Mouse (Mus musculus) left cerebral cortex, postnatal 36 days (tissue): ENCODE measurements at regions not wholly inside any gene's neighbourhood (a gene's known extent, or its start where the extent isn't known, plus 50 kb on each side); places are given as distances from the start of the nearest gene placed in this dataset.

Source experiments
- DNase-seq, 2 experiments: peaks; one replicate each; pipeline ENCODE4 v3.0.0; 2021 to 2022; ENCODE audit warnings: low spot score in 2 of 2, mixed read lengths in 1 of 2
- intact Hi-C: fragments of 180-260 bp; cut with DNase I; formaldehyde crosslinking; loops from one replicate; pipeline ENCODE4 v1.15.1; 2025

DNA sequence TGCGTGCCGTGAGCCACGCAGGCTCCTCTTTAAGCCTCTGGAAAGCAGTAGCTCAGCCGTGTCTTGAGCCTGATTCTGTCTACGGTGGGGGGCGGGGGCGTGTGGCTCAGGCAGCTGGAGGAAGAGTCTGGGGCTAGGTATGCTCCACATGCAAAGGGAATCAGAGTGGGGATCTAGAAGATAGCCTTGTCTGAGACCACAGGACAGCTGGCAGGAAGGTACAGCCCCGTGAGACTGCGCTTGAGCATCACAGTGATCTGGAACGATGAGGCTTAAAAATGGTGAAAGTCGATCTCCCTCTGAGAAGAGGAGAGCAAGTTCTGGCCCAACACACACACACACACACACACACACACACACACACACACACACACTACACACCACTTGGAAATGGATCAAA lies 488.7 kb downstream of the Fam19a5 start:
- intact Hi-C loops = no loop called here
- DNase-seq = no peak

DNA sequence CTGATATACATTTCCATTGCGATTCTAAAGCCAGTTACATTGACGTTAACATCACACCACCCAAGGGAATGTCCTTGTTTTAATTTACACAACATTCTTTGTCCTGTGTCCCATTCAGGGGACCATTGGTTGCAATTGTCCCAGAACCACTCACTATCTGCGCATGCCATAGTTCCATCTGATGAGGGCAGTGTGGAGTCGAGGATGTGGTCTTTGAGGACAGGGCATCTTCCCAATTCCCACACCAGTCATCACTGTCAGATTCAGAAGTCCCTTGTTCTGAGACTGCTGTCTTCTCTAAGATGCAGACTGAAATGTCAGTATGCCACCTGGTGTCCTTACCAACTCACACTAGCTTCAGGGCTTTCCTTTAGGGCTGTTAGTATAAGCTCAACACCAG lies 489.6 kb downstream of the Fam19a5 start:
- intact Hi-C loops = no loop called here
- no peak for DNase-seq

DNA sequence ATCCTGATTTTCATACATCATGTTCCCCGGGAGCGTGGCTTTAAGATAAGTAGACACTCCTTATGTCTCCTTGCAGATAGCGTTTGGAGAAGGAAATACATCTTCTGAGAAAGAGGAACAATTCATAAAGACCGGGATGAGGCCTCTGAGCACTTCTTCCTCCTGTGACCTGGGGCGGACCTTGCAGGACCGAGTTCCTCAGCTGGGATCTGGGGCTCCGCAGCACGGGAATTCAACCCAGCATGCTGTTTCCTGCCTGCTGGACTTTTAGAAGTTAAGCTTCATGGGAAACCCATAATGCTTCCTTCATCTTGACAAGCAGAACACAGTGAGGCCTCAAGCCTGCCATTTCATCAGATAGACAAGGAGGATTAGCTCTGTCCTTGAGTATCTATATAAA lies 491.4 kb downstream of the Fam19a5 start:
- intact Hi-C loops = no loop called here

DNA sequence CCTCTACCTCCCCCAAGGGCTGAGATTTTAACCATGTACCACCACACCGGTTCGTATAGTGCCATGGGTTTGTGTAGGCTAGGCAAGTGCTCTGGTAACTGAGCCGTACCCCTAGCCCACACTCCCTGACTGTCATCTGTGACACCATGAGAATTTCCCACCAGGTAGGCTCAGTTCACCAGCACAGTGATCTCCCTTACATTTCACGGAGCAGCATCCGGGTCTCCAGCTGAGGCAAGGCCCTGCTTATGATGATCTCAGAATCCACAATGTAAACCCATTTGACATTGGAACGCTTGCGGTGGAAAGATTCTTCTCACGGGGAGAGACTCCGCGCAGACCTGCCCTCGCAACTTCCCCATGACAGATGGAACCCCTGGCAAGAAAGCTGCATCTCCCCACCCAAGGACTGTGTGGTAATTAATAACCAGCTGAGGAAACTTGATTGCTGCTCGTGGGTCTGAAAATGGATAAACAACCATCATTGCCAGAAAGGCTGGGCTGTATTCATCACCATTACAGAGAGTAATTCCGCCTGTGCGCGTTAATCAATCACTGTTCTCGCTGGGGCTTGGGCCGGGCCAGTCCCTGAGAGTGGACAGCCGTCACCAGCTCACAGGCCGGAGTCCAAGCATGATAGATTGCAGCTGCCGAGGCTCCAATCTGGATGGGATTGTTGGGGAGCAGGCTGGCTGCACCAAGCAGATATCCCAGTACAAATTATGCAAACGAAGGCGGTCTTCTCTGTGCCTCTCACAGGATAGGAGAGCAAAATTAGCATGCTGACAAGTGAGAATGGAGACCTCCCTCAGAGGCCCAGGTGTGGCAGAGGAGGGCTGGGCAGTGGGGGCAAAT lies 492.3 kb downstream of the Fam19a5 start:
- intact Hi-C loops = no loop called here
- peak in 1 of 2 experiments; percentile 5 for DNase-seq

More for the DNA sequence above, 491.4 kb downstream of the Fam19a5 start:
- DNase-seq = no peak

DNA sequence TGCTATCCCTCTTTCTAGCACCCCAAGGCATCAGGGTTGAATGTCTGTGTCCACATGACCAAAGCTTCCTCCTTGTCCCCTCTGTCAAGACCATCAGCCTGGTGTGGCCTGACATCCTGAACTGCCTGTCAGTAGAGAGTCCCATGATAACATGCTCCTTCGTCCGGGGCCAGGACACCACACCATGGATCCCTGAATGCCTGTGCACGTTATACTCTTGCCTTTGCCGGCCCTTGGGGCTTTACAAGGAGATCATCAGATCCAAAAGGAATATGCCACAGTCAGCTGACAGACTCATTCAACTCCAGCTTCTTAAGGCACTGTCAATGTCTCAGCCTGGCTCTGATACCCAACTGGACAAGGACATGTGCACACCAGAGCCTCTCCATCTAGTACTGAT lies 493.5 kb downstream of the Fam19a5 start:
- intact Hi-C loops = no loop called here

DNA sequence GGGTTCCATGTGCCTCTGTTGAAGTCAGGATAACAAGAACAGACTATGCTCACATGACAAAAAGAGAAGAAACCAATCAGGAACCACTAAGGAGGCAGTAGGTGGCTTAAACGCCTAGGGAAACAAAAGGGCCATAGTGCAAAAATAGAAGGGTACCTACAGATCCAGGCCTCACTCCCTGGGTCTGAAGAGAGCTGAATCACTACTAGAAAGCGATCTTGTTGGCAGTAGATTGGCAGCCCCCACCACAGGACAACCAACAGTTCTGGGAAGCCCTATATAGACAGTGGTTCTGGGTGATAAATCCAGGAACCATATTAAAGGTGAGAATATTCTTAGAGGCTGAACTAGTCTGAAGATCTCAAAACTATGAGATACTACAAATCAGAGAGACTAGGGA lies 498.7 kb downstream of the Fam19a5 start:
- intact Hi-C loops = no loop called here
- no peak for DNase-seq

More for the DNA sequence above, 493.5 kb downstream of the Fam19a5 start:
- no peak for DNase-seq

DNA sequence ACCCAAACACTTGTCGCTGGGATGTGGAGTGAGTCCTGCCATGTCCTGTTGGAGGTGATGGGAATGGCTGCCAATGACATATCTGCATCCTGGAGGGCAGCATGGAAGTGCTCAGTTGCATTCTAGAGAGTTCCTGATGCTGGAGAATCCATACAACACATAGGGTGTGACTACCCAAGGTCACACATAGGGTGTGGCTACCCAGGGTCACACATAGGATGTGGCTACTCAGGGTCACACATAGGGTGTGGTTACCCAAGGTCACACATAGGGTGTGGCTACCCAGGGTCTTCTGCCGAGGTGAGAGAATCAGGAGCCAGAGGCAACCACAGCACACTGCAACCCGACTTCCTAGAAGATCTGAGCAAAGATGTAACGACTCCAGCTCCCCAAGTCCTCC lies 514.0 kb downstream of the Fam19a5 start:
- DNase-seq = no peak
- intact Hi-C loops = no loop called here

DNA sequence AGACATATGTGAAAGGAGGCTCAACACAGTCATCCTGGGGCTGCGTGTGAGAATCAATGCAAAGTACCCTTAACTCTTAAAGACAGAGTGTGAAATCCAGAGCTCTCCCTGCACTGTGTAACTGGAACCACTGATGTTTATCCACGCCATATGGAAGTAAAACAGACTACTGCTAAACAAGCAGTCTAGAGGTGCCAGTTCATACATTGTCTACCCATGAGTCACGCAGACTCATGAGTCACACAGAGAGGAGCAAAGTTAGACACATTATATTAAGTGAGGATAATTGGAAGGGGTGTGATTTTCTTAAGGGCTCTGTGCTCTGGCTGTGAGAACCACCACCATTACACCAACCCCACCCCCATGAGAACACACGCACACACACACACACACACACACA lies 516.8 kb downstream of the Fam19a5 start:
- intact Hi-C loops = no loop called here
- no peak for DNase-seq

DNA sequence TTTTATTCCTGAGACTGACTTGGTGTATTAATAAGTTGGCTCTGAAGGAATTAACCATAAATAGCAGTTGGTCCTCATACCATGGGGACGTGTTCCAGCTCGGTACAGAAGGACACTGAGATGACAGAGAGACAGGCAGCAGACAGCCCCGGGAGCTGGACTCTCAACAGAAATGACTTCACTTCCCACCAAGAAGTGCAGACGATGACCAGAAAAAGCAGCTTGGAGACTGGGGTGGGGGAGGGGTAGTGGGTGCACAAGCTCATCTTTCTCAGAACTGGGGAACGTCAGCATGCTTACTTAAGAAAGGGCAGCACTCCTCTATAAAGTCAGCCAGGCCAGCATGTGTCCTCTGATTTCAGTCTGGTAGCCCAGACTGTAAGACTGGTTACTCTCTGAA lies 518.9 kb downstream of the Fam19a5 start:
- DNase-seq = no peak
- intact Hi-C loops = no loop called here

DNA sequence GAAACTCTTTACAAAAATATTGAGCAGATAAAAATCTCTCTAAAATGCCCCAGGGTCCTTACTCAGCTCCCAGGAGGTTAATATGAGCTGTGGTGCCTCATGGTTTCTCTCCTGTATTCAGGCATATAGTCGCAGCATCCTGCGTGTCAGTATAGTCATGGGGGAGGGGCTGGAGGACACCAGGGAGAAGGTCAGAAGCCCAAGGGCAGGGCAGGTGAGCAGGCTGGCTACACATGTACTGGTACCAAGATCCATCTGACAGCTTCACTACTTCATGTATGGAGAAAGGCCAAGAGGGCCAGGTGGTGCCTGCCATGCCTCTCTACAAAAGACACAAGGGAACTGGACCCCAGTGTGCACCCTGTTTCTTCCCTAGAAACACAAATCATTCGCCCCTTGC lies 524.4 kb downstream of the Fam19a5 start:
- no peak for DNase-seq

DNA sequence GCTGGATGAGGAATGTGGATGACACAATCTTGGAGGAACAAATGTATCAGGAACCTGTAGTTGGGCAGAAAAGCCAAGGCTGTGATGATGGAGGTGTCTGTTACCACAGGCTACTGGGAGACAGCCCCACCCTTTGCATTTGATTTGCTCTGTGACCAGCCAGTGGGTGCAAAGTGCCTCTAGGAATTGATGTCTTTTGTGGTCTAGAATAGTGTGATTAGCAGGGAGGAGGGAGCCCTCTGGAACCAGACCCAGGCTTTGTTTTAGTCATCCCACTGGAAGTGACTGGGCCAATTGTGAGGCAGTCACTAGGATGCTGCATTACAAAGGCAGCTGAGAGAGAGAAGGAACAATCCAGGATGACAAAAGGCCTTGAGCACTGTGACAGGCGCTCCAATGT lies 527.4 kb upstream of the Zdhhc25 start:
- intact Hi-C loops = no loop called here
- DNase-seq = no peak

More for the DNA sequence above, 524.4 kb downstream of the Fam19a5 start:
- intact Hi-C loops = no loop called here

DNA sequence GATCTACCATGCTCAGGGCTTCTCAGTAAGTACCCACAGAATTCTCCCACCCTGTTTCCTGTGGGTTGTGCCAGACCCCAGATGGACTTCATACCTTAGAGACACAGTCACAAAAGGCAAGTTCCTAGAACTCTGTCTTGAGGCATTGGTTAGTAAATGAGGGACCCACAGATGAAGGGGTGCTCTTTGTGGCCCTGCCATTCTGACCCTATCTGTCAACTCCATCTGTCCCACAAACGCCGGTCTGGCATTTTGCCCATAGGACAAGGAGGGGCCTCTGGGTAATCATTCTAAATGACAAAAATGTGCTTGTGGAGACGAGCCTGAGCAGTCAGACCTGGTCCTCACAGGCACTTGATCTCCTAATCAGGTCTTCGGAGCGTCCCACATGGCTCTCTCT lies 516.2 kb upstream of the Zdhhc25 start:
- intact Hi-C loops = no loop called here
- DNase-seq = no peak

DNA sequence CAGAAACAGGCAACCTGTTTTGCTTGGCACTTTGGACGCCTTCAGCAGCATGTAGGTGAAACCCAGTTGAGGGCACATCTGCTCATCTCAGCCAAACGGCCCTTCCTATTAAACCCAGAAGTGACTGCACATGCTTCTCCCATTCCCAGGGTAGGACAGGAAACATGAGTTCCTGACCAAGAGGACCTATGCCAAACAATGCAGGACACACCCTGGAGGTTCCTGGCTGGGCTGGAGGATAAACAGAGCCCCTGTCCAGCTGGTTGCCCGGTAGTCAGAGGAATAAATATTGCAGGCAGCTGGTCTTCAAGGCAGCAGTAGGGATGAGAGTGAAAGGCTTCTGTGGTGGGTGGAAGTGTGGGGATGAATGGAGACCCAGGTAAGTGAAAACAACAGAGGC lies 514.5 kb upstream of the Zdhhc25 start:
- intact Hi-C loops = no loop called here

DNA sequence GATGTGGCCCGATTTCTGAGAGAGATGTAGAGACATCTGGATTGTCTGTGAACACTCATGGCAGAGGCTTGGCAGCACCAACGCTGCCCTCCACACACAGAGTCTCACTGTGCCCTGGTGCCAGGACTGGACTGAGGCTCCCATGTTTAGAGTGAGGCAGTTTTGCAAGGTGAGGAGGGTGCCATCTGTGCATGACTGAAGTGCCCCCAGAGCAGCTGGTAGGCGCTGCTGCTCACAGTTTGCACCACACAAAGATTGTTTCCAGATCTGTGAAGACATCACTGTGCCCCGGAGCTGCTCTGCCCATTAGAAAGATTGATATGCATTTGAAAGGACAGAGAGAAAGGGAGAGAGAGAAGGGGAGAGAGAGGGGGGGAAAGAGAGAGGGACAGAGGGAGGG lies 510.6 kb upstream of the Zdhhc25 start:
- intact Hi-C loops = no loop called here
- DNase-seq = no peak

More for the DNA sequence above, 514.5 kb upstream of the Zdhhc25 start:
- DNase-seq = no peak

DNA sequence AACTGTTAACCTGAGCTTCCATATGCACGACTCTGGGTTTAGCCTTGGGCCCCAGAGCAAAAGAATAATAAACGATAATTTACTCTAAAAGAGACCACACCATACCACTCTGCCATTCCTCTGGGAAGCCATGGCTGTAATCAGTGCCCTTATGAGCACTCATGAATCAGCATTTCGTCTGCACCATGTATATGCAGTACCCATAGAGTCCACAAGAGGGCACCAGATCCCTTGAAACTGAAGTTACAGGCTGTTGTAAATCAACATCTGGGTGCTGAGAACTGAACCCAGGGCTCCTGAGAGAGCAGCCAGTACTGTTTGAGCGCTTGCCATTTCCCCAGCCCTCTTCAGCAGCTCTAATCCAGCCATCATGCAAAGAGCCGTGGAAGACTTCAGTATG lies 508.7 kb upstream of the Zdhhc25 start:
- intact Hi-C loops = no loop called here

DNA sequence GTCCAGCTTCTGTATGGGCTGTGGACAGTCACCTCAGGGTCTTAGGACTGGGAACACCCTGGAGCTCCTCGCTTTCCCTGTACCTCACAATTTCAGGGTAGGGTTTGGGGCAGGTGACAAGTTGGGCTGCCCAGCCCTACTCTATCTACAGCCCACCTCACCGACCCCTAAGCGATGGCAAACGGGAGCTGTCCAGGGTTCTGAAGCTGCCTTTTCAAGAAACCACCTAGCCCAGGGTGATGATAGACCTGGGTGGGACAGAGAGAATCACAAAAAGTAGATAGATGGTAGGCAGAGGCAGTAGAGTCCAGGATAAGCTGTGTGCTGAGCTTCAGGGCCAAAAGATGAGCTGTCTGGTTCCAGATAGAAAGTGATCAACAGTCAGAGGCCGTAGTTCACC lies 479.7 kb upstream of the Zdhhc25 start:
- no peak for DNase-seq
- intact Hi-C loops = no loop called here

More for the DNA sequence above, 508.7 kb upstream of the Zdhhc25 start:
- DNase-seq = no peak

DNA sequence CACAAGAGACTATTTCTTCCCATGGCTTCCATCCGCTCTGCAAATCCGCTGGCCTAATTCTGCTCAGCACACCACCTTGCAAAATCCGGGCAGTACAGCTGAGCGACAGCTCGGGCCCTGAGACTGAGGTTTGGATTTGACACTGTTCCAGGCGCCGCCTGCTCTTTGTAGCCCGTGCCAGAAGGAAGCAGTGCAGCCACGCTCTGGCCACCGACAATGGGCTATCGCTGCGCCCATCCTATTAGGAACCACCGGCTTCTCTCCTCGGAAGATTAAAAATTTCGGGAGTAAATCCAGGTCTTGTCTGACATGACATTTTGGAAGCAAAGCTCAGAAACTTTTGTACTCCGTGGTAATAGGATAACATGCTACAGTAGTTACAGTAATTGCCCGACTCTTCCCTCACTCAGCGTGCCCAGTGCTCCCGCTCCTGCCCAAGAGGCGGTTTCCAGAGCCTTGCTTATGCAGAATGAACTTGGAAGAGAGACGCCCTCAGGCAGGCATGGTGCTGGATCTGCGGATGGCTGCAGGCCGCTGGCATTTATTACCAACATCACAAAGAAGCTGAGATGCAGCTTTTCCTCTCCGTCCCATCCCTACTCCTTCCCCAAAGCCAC lies 476.1 kb upstream of the Zdhhc25 start:
- DNase-seq = peak in 1 of 2 experiments; percentile 5
- intact Hi-C loops = no loop called here

DNA sequence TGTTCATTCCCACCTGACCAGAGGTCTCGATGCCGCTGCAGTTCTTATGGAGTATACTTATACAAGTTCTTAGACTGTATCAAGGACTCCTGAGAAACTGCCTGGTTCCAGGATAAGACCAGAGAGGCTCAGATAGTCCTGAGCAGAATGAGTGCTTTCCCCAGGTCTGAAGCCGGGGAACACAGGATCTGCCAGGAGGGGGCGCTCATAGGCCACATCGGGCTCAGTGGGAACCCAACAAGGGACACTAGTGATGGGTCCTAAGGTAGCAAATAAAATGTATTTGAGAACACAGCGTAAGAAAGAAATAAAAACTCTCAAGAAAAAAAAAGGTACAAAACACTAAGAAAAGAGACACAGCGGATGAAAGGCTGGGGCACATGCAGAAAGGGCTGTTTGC lies 454.0 kb upstream of the Zdhhc25 start:
- intact Hi-C loops = loop anchor here (1.0 to 10.0 kb wide), 2 partner anchors 102 to 389 kb away; no protein-coding TSS in a partner anchor
- peak; percentile 71 to 75 for DNase-seq

DNA sequence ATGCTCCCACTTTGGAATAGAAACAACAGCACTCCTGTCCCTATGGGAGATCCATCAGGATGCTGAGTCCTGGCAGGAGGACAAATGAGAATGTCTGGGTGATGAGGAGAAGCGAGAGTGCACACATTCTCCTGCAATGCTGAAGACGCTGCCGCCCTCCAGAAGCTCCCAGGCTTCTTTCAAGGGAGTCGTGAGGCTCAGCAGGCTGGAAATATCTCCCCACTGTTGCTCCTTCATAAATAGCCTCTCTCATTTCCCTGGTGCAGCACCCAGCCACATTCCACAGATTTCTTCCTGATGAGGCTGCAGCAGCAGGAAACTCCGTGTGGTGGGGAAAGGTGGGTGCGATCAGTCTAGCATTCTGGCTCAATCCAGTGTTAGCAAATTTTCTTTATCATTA lies 448.9 kb upstream of the Zdhhc25 start:
- intact Hi-C loops = no loop called here
- peak; percentile 11 to 38 for DNase-seq

DNA sequence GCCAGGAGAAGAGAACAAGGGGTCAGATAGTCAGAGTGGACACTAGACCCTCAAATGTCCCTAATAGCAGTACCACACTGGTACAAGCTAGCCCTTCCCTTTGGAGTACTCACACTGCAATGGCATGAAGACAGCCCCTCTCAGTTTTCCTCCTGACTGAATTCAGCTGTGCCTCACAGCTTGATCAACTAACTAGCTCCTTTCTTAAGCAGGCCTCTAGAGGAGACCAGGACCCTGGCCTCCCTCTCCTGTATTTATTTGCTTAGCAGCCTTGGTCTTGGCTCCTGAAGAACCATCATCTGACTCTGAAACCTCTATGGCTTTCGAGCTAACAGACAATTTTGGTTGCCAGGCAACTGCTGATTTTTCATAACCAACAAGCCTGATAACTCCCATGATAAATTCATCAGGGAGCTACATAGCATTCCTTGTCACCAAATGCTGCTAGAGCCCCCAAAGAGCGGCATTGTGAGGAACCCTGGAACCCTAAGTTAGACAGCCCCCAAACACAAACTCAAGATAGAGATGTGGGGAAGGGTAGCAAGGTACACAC lies 440.4 kb upstream of the Zdhhc25 start:
- intact Hi-C loops = no loop called here
- DNase-seq = no peak

DNA sequence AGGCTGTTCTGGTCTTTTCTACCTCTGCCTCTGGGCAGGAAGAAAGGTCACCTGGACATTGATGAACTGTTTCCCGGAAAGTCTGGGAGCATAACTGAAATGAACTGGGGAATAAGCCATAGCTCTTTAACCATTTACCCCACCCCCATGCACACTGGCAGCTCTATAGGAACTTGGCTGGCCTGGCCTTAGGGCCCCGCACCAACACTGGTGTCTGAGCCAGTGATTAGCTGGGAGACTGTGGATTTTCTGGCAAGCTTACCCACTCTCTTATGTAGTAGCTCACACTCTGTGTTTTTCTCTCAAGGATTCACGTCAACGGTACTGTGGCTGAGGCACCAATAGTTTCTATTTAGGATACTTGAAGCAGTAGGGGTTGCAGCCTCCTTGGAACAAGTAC lies 439.8 kb upstream of the Zdhhc25 start:
- no peak for DNase-seq

More for the DNA sequence above, 439.8 kb upstream of the Zdhhc25 start:
- intact Hi-C loops = no loop called here
